Mouse (Mus musculus): Measurements from ENCODE around the gene Mtf1. TPM values are rescaled to one million over a fixed set of nuclear protein-coding genes. Genes with fewer than 3 reads are reported as not detected.

The Mtf1 gene
- polyA plus RNA-seq, 2 experiments, result 10.1 to 10.3 TPM

DNA sequence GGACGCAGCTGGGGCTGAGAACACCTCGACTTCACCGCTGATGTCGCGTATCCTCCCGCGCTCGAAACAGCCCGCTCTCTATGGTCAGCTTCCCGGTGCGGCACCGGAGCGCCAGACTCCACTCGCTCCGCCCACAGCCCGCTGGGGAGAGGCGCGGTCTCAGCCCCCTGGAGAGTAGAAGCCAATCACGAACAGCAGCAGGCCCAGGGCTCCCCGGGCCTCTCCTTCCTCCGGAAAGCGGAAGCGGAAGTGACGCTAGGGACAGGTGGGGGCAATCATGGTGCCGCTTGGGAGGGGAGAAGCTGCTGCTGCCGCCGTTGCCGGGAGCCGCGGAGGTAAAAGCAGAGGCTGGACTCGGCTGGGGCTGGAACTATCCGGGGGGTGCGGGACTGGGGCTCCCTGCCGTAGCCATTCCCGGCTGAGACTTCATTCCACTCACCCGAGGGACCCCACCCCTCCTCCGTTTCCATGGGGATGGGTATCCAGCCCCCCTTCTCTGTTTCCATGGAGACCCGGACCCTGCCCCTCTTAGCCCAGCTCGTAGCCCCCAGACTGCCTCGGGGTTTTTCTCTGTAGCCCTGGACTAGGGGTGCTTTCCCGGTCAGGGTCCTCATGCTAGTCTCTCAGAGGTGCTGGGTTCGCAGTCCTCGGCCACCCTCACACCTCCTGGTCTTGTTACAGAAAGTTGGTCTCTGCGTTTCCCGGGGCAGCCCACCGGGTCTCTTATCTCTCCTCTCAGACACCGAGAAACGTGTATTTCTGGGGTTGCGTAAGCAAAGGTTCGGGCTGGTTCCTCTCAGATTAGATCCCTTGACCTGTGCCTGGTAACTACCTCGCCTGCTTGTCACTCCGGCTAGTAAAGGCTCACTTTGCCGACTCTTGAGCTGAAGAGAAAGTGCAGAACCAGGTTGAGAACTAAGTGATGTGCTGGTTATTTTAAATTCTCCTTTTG lies 681 bp downstream of the Mtf1 start:
- peaks cover 58% of the 10 kb centered on the region for H3K36me3 ChIP-seq (ENCODE audit: control insufficient read depth, insufficient read depth, low read length)

DNA sequence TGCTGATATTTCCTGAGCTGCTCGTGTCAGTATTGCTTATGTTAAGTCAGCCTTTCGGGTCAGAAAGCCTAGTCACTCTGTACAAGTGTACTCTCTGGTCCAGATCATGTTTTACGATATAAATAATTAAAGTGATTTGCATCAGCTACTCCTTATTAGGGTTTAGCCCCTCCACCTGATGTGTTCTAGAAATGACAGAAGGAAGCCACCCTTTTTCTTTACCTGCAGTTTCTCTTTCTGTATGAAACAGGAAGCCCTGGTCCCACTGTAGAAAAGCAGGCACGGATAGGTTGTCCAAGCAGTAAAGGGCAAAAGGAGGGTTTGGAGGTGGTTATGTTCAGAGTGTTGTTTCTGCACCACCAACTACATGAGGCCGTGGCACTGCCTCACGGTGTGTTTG lies 1.5 kb downstream of the Mtf1 start:
- peaks cover 49% of the 10 kb centered on the region for H3K36me3 ChIP-seq (ENCODE audit: control insufficient read depth, insufficient read depth, low read length)

More for the DNA sequence above, 681 bp downstream of the Mtf1 start:
- H3K27me3 ChIP-seq (ENCODE audit: control insufficient read depth, insufficient read depth, low read length), result no peaks in the 10 kb centered on the region
- peak overlapping the region; percentile 84 for H3K4me2 ChIP-seq (replicated peaks; ENCODE audit: low read depth, low read length, severe bottlenecking)
- 2% methylated on average over 45 of the region's 53 CpGs for WGBS
- ATAC-seq (ENCODE audit: low FRiP score, low read depth) (peak; percentile 100), DNase-seq (ENCODE audit: low spot score) (peak; percentile 95)
- H3K4me3 ChIP-seq (replicated peaks; ENCODE audit: low read length), result peak overlapping the region; percentile 81
- peak overlapping the region; percentile 89 for H3K9ac ChIP-seq (ENCODE audit: low read depth, low read length, severe bottlenecking)
- peak; percentile 71; the same call in 1 of the 2 replicates for TF ChIP-seq POLR2A (IDR thresholded peaks at IDR 0.05; ENCODE audit: borderline replicate concordance, extremely low read depth, insufficient read depth, insufficient read length)
- H3K4me1 ChIP-seq (ENCODE audit: control insufficient read depth, insufficient read depth, low read length), result peaks cover 6% of the 10 kb centered on the region
- no peaks in the 10 kb centered on the region for H3K9me3 ChIP-seq (ENCODE audit: control insufficient read depth, low read length)
- H3K27ac ChIP-seq (replicated peaks; ENCODE audit: low read depth, low read length), result peak overlapping the region; percentile 96

DNA sequence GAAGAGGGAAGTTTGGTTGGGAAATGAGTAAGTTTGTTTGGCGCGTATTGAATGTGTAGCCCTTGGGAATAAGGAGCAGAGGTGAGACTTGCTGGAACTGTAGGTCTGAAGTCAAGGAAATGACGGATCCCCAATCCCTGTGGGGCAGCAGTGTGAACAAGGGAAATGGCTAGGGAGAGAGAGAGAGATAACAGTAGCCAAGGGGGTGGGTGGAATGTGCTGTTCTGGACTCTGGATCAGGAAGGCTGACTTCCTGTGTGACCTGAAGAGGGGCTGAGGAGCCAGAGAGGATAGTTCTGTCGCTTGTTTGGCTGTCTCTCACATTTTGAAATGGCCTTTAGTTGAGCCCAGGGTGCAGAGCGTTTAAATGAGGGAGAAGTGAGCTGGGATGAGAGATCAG lies 6.6 kb downstream of the Mtf1 start:
- Histone ChIP-seq H3K36me3 (ENCODE audit: control insufficient read depth, insufficient read depth, low read length) (peaks cover 42% of the 10 kb centered on the region), H3K4me3 (replicated peaks; ENCODE audit: low read length) (no peak overlapping the region), H3K4me2 (replicated peaks; ENCODE audit: low read depth, low read length, severe bottlenecking) (no peak overlapping the region), H3K27me3 (ENCODE audit: control insufficient read depth, insufficient read depth, low read length) (no peaks in the 10 kb centered on the region), H3K9me3 (ENCODE audit: control insufficient read depth, low read length) (no peaks in the 10 kb centered on the region), H3K4me1 (ENCODE audit: control insufficient read depth, insufficient read depth, low read length) (no peaks in the 10 kb centered on the region; the same call in 1 of the 2 replicates), H3K9ac (ENCODE audit: low read depth, low read length, severe bottlenecking) (no peak overlapping the region), H3K27ac (replicated peaks; ENCODE audit: low read depth, low read length) (no peak overlapping the region)
- WGBS, result 80% methylated on average over 5 of the region's 5 CpGs
- TF ChIP-seq POLR2A (IDR thresholded peaks at IDR 0.05; ENCODE audit: borderline replicate concordance, extremely low read depth, insufficient read depth, insufficient read length), result no peak
- ATAC-seq (ENCODE audit: low FRiP score, low read depth), result no peak
- no peak for DNase-seq (ENCODE audit: low spot score)

More for the DNA sequence above, 1.5 kb downstream of the Mtf1 start:
- DNase-seq (ENCODE audit: low spot score) (no peak), ATAC-seq (ENCODE audit: low FRiP score, low read depth) (no peak)
- H3K27me3 ChIP-seq (ENCODE audit: control insufficient read depth, insufficient read depth, low read length), result no peaks in the 10 kb centered on the region
- no peaks in the 10 kb centered on the region for H3K9me3 ChIP-seq (ENCODE audit: control insufficient read depth, low read length)
- 0 out of 2 replicates have a peak overlapping the region, but pooled peaks have one; percentile 89 for H3K9ac ChIP-seq (ENCODE audit: low read depth, low read length, severe bottlenecking)
- no peak for TF ChIP-seq POLR2A (IDR thresholded peaks at IDR 0.05; ENCODE audit: borderline replicate concordance, extremely low read depth, insufficient read depth, insufficient read length)
- peaks cover 6% of the 10 kb centered on the region for H3K4me1 ChIP-seq (ENCODE audit: control insufficient read depth, insufficient read depth, low read length)
- H3K27ac ChIP-seq (replicated peaks; ENCODE audit: low read depth, low read length), result no peak overlapping the region
- H3K4me2 ChIP-seq (replicated peaks; ENCODE audit: low read depth, low read length, severe bottlenecking), result peak overlapping the region; percentile 84
- H3K4me3 ChIP-seq (replicated peaks; ENCODE audit: low read length), result peak overlapping the region; percentile 81
- 77% methylated on average over 6 of the region's 6 CpGs for WGBS

DNA sequence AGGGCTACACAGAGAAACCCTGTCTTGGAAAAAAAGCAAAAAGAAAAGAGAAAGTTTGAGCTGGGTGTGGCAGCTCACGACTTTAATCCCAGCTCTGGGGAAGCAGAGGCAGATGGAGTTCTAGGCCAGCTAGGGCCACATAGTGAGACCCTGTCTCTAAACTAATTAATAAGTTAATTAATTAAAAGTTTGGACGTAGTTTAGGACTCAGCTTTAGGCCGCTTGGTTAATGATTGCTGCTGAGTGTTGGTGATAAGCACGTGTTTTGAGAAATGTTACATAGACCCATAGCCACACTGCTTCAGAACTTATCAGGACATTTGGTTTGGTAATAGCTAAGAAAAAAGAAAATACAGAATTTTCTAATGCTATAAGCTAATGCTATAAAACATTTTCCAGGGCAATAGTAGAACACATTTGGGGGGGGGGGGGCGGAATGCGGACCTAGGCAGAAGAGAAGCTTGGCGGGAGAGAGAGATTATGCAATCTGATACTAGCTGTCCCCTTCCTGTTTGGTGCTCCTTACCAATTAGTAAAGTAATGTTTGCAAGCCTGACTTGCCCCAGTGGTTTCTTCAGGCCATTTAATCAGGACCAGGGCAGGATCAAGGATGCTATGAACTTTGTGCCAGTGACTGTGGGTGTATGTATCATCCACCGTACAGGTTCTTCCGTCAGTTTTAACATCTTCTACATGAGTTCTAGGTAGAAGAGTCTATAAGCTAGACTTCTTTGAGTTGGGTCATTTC lies 7.4 kb downstream of the Mtf1 start:
- ATAC-seq (ENCODE audit: low FRiP score, low read depth), result no peak
- no peak for DNase-seq (ENCODE audit: low spot score)
- H3K36me3 ChIP-seq (ENCODE audit: control insufficient read depth, insufficient read depth, low read length), result peaks cover 42% of the 10 kb centered on the region
- no peak overlapping the region for H3K4me3 ChIP-seq (replicated peaks; ENCODE audit: low read length)
- H3K27me3 ChIP-seq (ENCODE audit: control insufficient read depth, insufficient read depth, low read length), result no peaks in the 10 kb centered on the region
- TF ChIP-seq POLR2A (IDR thresholded peaks at IDR 0.05; ENCODE audit: borderline replicate concordance, extremely low read depth, insufficient read depth, insufficient read length), result no peak
- no peaks in the 10 kb centered on the region for H3K4me1 ChIP-seq (ENCODE audit: control insufficient read depth, insufficient read depth, low read length)
- no peak overlapping the region for H3K27ac ChIP-seq (replicated peaks; ENCODE audit: low read depth, low read length)
- WGBS, result 92% methylated on average over 9 of the region's 9 CpGs
- H3K9me3 ChIP-seq (ENCODE audit: control insufficient read depth, low read length), result no peaks in the 10 kb centered on the region
- H3K9ac ChIP-seq (ENCODE audit: low read depth, low read length, severe bottlenecking), result no peak overlapping the region
- no peak overlapping the region for H3K4me2 ChIP-seq (replicated peaks; ENCODE audit: low read depth, low read length, severe bottlenecking)

DNA sequence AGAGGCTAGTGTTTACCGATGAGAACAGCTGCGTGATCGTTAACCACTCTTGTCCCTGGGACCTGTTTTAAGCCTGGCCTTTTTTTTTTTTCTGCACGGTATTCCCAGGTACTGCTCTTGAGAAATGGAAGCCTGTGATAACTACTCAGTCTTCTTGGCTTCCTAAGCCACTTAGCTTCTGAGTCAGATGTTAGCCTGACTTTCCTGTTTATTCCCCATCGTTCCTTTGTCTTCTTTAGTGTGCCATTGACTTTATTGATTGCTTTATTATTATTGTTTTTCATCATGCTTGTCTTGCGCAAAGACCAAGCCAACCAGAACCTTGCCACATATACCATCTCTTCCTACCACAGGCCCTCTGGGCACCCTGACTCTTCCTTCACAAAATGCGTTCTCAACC lies 8.2 kb downstream of the Mtf1 start:
- Histone ChIP-seq H3K27ac (replicated peaks; ENCODE audit: low read depth, low read length) (no peak overlapping the region), H3K9ac (ENCODE audit: low read depth, low read length, severe bottlenecking) (no peak overlapping the region), H3K4me1 (ENCODE audit: control insufficient read depth, insufficient read depth, low read length) (no peaks in the 10 kb centered on the region), H3K36me3 (ENCODE audit: control insufficient read depth, insufficient read depth, low read length) (peaks cover 38% of the 10 kb centered on the region), H3K4me3 (replicated peaks; ENCODE audit: low read length) (no peak overlapping the region), H3K9me3 (ENCODE audit: control insufficient read depth, low read length) (no peaks in the 10 kb centered on the region), H3K4me2 (replicated peaks; ENCODE audit: low read depth, low read length, severe bottlenecking) (no peak overlapping the region), H3K27me3 (ENCODE audit: control insufficient read depth, insufficient read depth, low read length) (no peaks in the 10 kb centered on the region)
- DNase-seq (ENCODE audit: low spot score) (no peak), ATAC-seq (ENCODE audit: low FRiP score, low read depth) (no peak)
- 88% methylated on average over 7 of the region's 7 CpGs for WGBS
- TF ChIP-seq POLR2A (IDR thresholded peaks at IDR 0.05; ENCODE audit: borderline replicate concordance, extremely low read depth, insufficient read depth, insufficient read length), result no peak
